Mouse (Mus musculus) lung, embryonic 16.5 days (tissue): ENCODE results near the gene Ankrd54. TPM values are rescaled to one million over a fixed set of nuclear protein-coding genes. Genes with fewer than 3 reads are reported as not detected.

Experiments
- ATAC-seq: fragments of 200-750 bp; cut with Nextera tagmentation; 2 replicates; pipeline ENCODE4 v1.8.0; 2017; ENCODE audit warnings: low read depth, mild to moderate bottlenecking, moderate library complexity
- H3K27ac ChIP-seq: fragments of 300-500 bp; sonication (generic); 2 replicates; pipeline ENCODE4 v1.5.1; 2014; ENCODE audit warnings: mild to moderate bottlenecking, control low read depth, low read length
- H3K27me3 ChIP-seq: fragments of 300-500 bp; sonication (generic); 2 replicates; pipeline ENCODE4 v1.6.1; 2014; ENCODE audit warnings: low read depth, low read length, mixed read lengths; ENCODE audit not compliant: control insufficient read depth, insufficient read depth
- H3K36me3 ChIP-seq: fragments of 300-500 bp; sonication (generic); 2 replicates; pipeline ENCODE4 v1.6.1; 2014; ENCODE audit warnings: low read length; ENCODE audit not compliant: control insufficient read depth, insufficient read depth
- H3K4me1 ChIP-seq: fragments of 300-500 bp; sonication (generic); replicated peaks from 2 replicates; pipeline ENCODE4 v1.6.1; 2014; ENCODE audit warnings: low read length, mixed read lengths; ENCODE audit not compliant: control insufficient read depth, insufficient read depth
- H3K4me2 ChIP-seq: fragments of 300-500 bp; sonication (generic); 2 replicates; pipeline ENCODE4 v1.6.1; 2014; ENCODE audit warnings: low read depth, low read length, control low read depth
- H3K4me3 ChIP-seq: fragments of 300-500 bp; sonication (generic); 2 replicates; pipeline ENCODE4 v1.5.1; 2014; ENCODE audit warnings: mild to moderate bottlenecking, low read length, control low read depth
- H3K9ac ChIP-seq: fragments of 300-500 bp; sonication (generic); 2 replicates; pipeline ENCODE4 v1.6.1; 2014; ENCODE audit warnings: low read length, control low read depth
- H3K9me3 ChIP-seq: fragments of 300-500 bp; sonication (generic); 2 replicates; pipeline ENCODE4 v1.6.1; 2016; ENCODE audit warnings: low read length; ENCODE audit not compliant: control insufficient read depth
- WGBS: fragments of 180-500 bp; shearing (Covaris S2); extraction: QIAGEN DNeasy Blood & Tissue Kit; methylation state at CpG from one replicate; pipeline ENCODE4 v1.1.7; 2014; 5-methylcytosine and 5-hydroxymethylcytosine counted together
- polyA plus RNA-seq: library from polyadenylated mRNA; unstranded; fragments of >200 nt; fragmentation: Nextera tagmentation; extraction: Ambion mirVana; gene quantifications from 2 replicates; pipeline ENCODE4 v1.2.1, GENCODE M21; 2015

Gene Ankrd54
- polyA plus RNA-seq, 1 experiment from 2014 or later: 52.6 TPM

DNA sequence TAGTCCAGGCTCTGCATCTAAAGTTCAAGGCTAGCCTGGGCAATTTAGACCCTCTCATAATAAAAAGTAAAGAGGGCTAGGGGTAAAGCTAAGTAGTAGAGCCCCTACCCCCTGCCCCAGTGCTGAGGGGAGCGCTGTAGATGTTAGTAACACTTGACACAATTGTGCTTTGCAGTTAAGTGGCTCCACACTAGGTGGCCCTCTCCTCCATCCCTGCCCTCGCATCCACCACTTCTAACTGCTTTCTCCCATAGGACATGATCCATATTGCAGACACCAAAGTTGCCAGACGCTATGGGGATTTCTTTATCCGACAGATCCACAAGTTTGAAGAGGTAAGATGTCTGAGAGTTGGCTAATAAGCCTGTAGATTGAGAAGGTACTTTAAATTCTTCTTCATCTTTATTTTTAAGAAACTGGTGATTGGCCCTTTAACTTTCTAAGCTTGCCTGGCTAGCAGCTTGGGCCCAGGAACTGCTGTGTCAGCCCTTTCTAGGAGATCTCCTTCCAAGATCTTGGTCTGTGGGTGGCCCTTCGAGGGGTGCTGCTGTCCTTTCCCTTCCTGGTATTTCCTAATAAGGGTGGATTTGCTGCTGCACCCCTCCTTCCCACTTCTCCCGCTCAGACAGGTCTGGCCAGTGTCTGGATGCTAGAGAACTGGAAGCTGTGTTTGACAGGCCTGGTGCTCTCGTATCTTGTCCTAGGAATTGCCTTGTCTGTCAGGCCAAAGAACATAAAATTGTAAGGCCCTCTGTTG is 30.6 kb upstream of the Ankrd54 start:
- peaks cover 41% of the 10 kb centered on the region for H3K36me3 ChIP-seq
- peak; percentile 57 for ATAC-seq
- no peak overlapping the region for H3K4me2 ChIP-seq

GRCm38 (mm10) chr15:79092284-79092683 is 29.6 kb upstream of the Ankrd54 start:
- no peak overlapping the region for H3K4me3 ChIP-seq
- peaks cover 13% of the 10 kb centered on the region for H3K4me1 ChIP-seq
- H3K9me3 ChIP-seq: no peaks in the 10 kb centered on the region
- ATAC-seq: no peak
- H3K27ac ChIP-seq: no peak overlapping the region
- H3K27me3 ChIP-seq: no peaks in the 10 kb centered on the region
- H3K4me2 ChIP-seq: no peak overlapping the region
- no peak overlapping the region for H3K9ac ChIP-seq
- WGBS: 77% methylated on average over 6 of the region's 6 CpGs
- H3K36me3 ChIP-seq: peaks cover 45% of the 10 kb centered on the region

More for the DNA sequence above, 30.6 kb upstream of the Ankrd54 start:
- H3K27ac ChIP-seq: 0 out of 2 replicates have a peak overlapping the region, but pooled peaks have one; percentile 7
- no peak overlapping the region for H3K4me3 ChIP-seq
- no peaks in the 10 kb centered on the region for H3K27me3 ChIP-seq
- no peaks in the 10 kb centered on the region for H3K9me3 ChIP-seq
- WGBS: 53% methylated on average over 7 of the region's 7 CpGs
- H3K4me1 ChIP-seq: peaks cover 22% of the 10 kb centered on the region
- H3K9ac ChIP-seq: no peak overlapping the region

DNA sequence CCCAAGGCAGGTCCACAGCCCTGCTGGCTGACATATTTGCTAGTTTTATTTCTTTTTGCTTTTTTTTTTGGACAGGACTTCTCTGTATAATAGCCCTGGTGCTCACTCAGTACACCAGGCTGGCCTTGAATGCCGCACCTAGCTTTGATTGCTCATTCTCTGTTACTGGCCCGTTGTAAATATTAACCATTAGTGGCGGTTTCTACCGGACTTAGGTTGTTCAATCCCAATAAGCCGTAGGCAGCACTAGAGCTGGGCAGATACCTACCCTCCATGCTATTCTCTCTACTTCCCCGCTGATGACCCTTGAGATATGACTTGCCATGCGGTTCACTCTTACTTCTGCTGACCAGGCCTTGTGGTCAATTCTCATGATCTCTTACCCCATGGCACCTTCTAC is 16.9 kb upstream of the Ankrd54 start:
- H3K36me3 ChIP-seq: peaks cover 61% of the 10 kb centered on the region
- no peak overlapping the region for H3K9ac ChIP-seq
- no peak overlapping the region for H3K4me2 ChIP-seq
- peaks cover 11% of the 10 kb centered on the region for H3K4me1 ChIP-seq
- no peaks in the 10 kb centered on the region for H3K27me3 ChIP-seq
- H3K9me3 ChIP-seq: no peaks in the 10 kb centered on the region
- H3K27ac ChIP-seq: no peak overlapping the region
- no peak overlapping the region for H3K4me3 ChIP-seq
- ATAC-seq: no peak
- WGBS: 93% methylated on average over 7 of the region's 7 CpGs

DNA sequence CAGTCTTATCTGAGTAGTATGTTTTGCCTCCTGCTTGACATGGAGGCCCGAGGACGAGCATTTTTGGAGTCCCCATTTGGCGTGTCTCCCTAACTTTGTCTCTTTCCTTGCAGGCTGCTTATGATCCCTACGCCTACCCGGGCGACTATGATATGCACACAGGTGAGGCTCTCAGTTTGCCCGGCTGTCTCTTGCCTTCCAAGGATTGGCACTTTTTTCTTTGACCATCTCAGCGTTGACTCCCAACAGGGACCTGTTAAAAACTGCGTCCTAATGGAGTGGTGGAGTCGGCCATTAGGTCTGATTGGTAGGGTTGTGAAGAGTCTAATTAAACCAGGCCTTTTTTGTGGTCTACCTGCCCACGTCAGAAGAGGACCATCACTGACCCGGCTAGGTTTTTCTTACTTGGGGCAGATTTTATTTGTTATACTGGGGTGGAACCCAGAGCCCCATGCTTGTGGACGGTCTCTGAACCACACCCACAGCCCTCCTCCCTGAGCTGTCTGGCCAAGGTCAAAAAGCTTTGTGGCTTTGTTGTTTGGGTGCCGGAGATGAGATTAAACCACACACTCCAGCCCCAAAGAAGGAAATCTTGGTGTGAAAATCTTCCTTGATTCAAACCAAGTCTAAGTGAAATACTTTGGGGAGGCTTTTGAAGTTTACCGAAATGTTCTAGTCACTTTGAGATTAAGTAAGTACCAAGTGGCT is 13.1 kb upstream of the Ankrd54 start:
- no peak for ATAC-seq
- no peaks in the 10 kb centered on the region for H3K9me3 ChIP-seq
- H3K4me1 ChIP-seq: peaks cover 14% of the 10 kb centered on the region
- peak overlapping the region; percentile 94 for H3K4me3 ChIP-seq
- peaks cover 25% of the 10 kb centered on the region for H3K36me3 ChIP-seq
- H3K9ac ChIP-seq: peak overlapping the region; percentile 90
- H3K27me3 ChIP-seq: no peaks in the 10 kb centered on the region
- peak overlapping the region; percentile 93 for H3K4me2 ChIP-seq
- H3K27ac ChIP-seq: no peak overlapping the region
- WGBS: 35% methylated on average over 15 of the region's 15 CpGs

GRCm38 (mm10) chr15:79074913-79075532 is 12.3 kb upstream of the Ankrd54 start, which contains the start of gene Eif3l:
Eif3l (plus strand) TSS chr15:79075179.
- peak; percentile 94 for ATAC-seq
- Histone ChIP-seq H3K36me3 (peaks cover 20% of the 10 kb centered on the region), H3K4me3 (peak within 1 kb of the TSS; percentile 94), H3K4me1 (peaks cover 14% of the 10 kb centered on the region), H3K9ac (peak within 1 kb of the TSS; percentile 90), H3K9me3 (no peaks in the 10 kb centered on the region), H3K4me2 (peak within 1 kb of the TSS; percentile 93), H3K27ac (peak within 1 kb of the TSS; percentile 93), H3K27me3 (no peaks in the 10 kb centered on the region)
- under 1% methylated on average over 44 of the region's 49 CpGs for WGBS

- WGBS: 28% methylated on average over 10 of the region's 10 CpGs
- Histone ChIP-seq H3K4me3 (peak overlapping the region; percentile 94), H3K4me1 (peaks cover 14% of the 10 kb centered on the region), H3K9ac (peak overlapping the region; percentile 90), H3K27ac (peak overlapping the region; percentile 93), H3K36me3 (peaks cover 16% of the 10 kb centered on the region), H3K4me2 (peak overlapping the region; percentile 93), H3K27me3 (no peaks in the 10 kb centered on the region), H3K9me3 (no peaks in the 10 kb centered on the region)
- no peak for ATAC-seq
Observed at GRCm38 (mm10) chr15:79074446-79074845, 11.8 kb upstream of the Ankrd54 start.

DNA sequence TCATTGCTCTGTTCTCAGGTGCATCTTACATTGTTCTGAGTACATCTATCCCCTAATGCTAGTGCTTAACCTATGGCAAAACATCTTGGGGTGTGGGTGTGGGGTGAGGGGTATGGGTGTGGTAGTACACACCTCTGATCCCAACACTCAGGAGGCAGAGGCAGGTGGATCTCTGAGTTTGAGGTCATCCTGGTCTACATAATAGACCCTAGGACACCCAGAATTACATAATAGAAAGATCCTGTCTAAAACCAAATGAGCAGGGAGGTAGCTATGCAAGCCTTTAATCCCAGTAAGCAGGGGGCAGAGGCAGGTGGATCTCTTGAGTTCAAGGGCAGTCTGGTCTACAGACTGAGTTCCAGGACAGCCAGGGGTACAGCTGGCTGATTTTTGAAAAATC is 11.1 kb upstream of the Ankrd54 start:
- no peaks in the 10 kb centered on the region for H3K27me3 ChIP-seq
- no peak overlapping the region for H3K27ac ChIP-seq
- no peak overlapping the region for H3K9ac ChIP-seq
- H3K4me1 ChIP-seq: peaks cover 14% of the 10 kb centered on the region
- peaks cover 10% of the 10 kb centered on the region; the same call in 1 of the 2 replicates for H3K36me3 ChIP-seq
- H3K4me3 ChIP-seq: no peak overlapping the region
- H3K4me2 ChIP-seq: no peak overlapping the region
- no peaks in the 10 kb centered on the region for H3K9me3 ChIP-seq
- no peak for ATAC-seq

DNA sequence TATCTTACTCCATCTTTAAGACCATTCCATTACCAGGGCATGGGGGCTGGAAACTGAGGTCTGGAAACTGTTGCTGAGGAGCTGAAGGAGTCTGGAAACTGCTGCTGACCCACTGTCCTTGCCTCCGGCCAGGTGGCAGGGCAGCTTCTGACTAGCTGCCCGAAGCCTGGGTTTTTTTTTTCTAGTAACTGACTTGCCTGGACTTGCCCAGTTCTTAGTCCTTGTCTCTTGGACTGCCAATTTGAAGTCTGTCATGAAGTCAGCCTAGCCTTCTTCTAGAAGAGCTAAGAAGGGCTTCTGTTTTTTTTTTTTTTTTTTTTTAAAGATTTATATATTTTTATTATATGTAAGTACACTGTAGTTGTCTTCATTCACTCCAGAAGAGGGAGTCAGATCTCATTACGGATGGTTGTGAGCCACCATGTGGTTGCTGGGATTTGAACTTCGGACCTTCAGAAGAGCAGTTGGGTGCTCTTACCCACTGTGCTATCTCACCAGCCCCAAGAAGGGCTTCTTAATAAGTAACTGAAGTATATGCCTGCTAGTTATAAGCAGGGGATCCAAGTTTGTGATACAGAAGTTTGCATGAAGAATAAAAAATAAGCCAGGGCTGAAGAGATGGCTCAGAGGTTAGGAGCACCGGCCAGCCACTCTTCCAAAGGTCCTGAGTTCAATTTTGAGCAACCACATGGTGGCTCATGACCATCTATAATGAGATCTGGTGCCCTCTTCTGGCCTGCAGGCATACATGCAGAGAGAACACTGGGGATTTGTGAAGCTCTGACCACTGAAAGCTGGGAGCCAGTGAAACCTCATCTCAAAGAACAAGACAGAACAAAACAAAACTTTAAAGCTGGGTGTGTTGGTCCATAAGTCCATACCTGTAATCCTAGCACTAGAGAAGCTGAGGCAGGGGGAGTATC is 8.7 kb upstream of the Ankrd54 start:
- Histone ChIP-seq H3K9ac (no peak overlapping the region), H3K27me3 (no peaks in the 10 kb centered on the region), H3K4me1 (peaks cover 12% of the 10 kb centered on the region), H3K9me3 (no peaks in the 10 kb centered on the region), H3K4me2 (no peak overlapping the region), H3K4me3 (no peak overlapping the region), H3K36me3 (no peaks in the 10 kb centered on the region; the same call in 1 of the 2 replicates), H3K27ac (no peak overlapping the region)
- ATAC-seq: no peak
- 65% methylated on average over 5 of the region's 5 CpGs for WGBS
